Mouse (Mus musculus) limb, embryonic 14.5 days (tissue): ENCODE data around the gene Pitpnc1. TPM values are rescaled to one million over a fixed set of nuclear protein-coding genes. Genes with fewer than 3 reads are reported as not detected.

Source experiments
- ATAC-seq: fragments of 200-750 bp; cut with Nextera tagmentation; 2 replicates; pipeline ENCODE4 v1.8.0; 2017; ENCODE audit warnings: low read depth, moderate number of reproducible peaks, moderate TSS enrichment; ENCODE audit not compliant: low FRiP score
- DNase-seq: peaks from one replicate; pipeline ENCODE4 v3.0.0-alpha.2; 2015; ENCODE audit warnings: low spot score
- H3K27ac ChIP-seq: fragments of 300-500 bp; sonication (generic); replicated peaks from 2 replicates; pipeline ENCODE4 v1.5.1; 2014; ENCODE audit warnings: low read depth, mild to moderate bottlenecking, low read length, moderate library complexity, mixed read lengths
- H3K27me3 ChIP-seq: fragments of 300-500 bp; sonication (generic); 2 replicates; pipeline ENCODE4 v1.6.1; 2014; ENCODE audit warnings: low read length, mixed read lengths; ENCODE audit not compliant: control insufficient read depth, insufficient read depth
- H3K36me3 ChIP-seq: fragments of 300-500 bp; sonication (generic); 2 replicates; pipeline ENCODE4 v1.6.1; 2014; ENCODE audit warnings: mild to moderate bottlenecking, low read length, moderate library complexity, mixed read lengths; ENCODE audit not compliant: control insufficient read depth, insufficient read depth
- H3K4me1 ChIP-seq: fragments of 300-500 bp; sonication (generic); 2 replicates; pipeline ENCODE4 v1.6.1; 2014; ENCODE audit warnings: antibody characterized with exemption, low read length, mixed read lengths; ENCODE audit not compliant: control insufficient read depth, insufficient read depth
- H3K4me2 ChIP-seq: fragments of 300-500 bp; sonication (generic); replicated peaks from 2 replicates; pipeline ENCODE4 v1.6.1; 2014; ENCODE audit warnings: low read depth, mild to moderate bottlenecking, low read length, moderate library complexity; ENCODE audit not compliant: severe bottlenecking
- H3K4me3 ChIP-seq: fragments of 300-500 bp; sonication (generic); replicated peaks from 2 replicates; pipeline ENCODE4 v1.5.1; 2014; ENCODE audit warnings: low read length
- H3K9ac ChIP-seq: fragments of 300-500 bp; sonication (generic); 2 replicates; pipeline ENCODE4 v1.6.1; 2014; ENCODE audit warnings: mild to moderate bottlenecking, low read depth, low read length, moderate library complexity; ENCODE audit not compliant: severe bottlenecking
- H3K9me3 ChIP-seq: fragments of 300-500 bp; sonication (generic); 2 replicates; pipeline ENCODE4 v1.6.1; 2016; ENCODE audit warnings: low read length; ENCODE audit not compliant: control insufficient read depth
- POLR2A ChIP-seq: fragments of 200-500 bp; IDR thresholded peaks from 2 replicates; pipeline ENCODE4 v1.8.0; 2012; ENCODE audit warnings: inconsistent platforms, mild to moderate bottlenecking, moderate library complexity, borderline replicate concordance; ENCODE audit not compliant: insufficient read depth, insufficient read length; ENCODE audit errors: extremely low read depth
- WGBS: fragments of 180-500 bp; shearing (Covaris S2); extraction: QIAGEN DNeasy Blood & Tissue Kit; methylation state at CpG from one replicate; pipeline ENCODE4 v1.1.7; 2014; 5-methylcytosine and 5-hydroxymethylcytosine counted together
- polyA plus RNA-seq, 2 experiments: library from polyadenylated mRNA; depleted of rRNA in 1 of 2; stranded (reverse) in 1 of 2; unstranded in 1 of 2; fragments of >200 nt; fragmentation: Nextera tagmentation in 1 of 2; extraction: Ambion mirVana in 1 of 2; gene quantifications; 2 replicates each; pipeline versions ENCODE4 v1.2.1 to v1.2.3; 2012 to 2014

Gene Pitpnc1
- polyA plus RNA-seq, 2 experiments = 20.4 to 25.2 TPM

- H3K9ac ChIP-seq = no peak overlapping the region
- no peak for TF ChIP-seq POLR2A
- peaks cover 34% of the 10 kb centered on the region for H3K36me3 ChIP-seq
- no peaks in the 10 kb centered on the region for H3K9me3 ChIP-seq
- ATAC-seq = no peak
- no peaks in the 10 kb centered on the region for H3K27me3 ChIP-seq
- WGBS = 85% methylated on average over 10 of the region's 10 CpGs
- no peak overlapping the region for H3K4me2 ChIP-seq
- H3K4me3 ChIP-seq = no peak overlapping the region
- no peak for DNase-seq
- no peak overlapping the region for H3K27ac ChIP-seq
- H3K4me1 ChIP-seq = peaks cover 8% of the 10 kb centered on the region; the same call in 1 of the 2 replicates
Observed at GRCm38 (mm10) chr11:107252026-107252425, 218.5 kb downstream of the Pitpnc1 start.

DNA sequence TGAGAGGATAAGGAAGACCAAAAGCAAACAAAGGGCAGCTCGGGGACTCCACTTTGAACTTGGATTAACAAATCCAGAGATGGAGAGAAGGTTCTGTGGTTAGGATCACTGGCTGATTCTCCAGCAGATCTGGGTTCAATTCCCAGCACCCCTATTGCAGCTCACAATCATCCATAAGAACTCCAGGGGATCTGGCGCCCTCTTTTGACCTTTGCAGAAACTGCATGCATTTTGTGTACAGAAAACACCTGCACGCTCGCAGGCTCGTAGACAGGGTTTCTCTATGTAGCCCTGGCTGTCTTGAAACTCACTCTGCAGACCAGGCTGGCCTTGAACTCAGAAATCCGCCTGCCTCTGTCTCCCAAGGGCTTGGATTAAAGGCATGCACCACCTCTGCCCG, 219.0 kb downstream of the Pitpnc1 start:
- Histone ChIP-seq H3K4me2 (no peak overlapping the region), H3K9me3 (no peaks in the 10 kb centered on the region), H3K4me3 (no peak overlapping the region), H3K36me3 (peaks cover 34% of the 10 kb centered on the region), H3K27ac (no peak overlapping the region), H3K4me1 (peaks cover 8% of the 10 kb centered on the region; the same call in 1 of the 2 replicates), H3K9ac (no peak overlapping the region), H3K27me3 (no peaks in the 10 kb centered on the region)
- no peak for ATAC-seq
- no peak for TF ChIP-seq POLR2A
- 89% methylated on average over 7 of the region's 7 CpGs for WGBS
- no peak for DNase-seq

- WGBS = 89% methylated on average over 8 of the region's 8 CpGs
- H3K36me3 ChIP-seq = peaks cover 34% of the 10 kb centered on the region
Observed at GRCm38 (mm10) chr11:107250882-107251281, 219.6 kb downstream of the Pitpnc1 start.

DNA sequence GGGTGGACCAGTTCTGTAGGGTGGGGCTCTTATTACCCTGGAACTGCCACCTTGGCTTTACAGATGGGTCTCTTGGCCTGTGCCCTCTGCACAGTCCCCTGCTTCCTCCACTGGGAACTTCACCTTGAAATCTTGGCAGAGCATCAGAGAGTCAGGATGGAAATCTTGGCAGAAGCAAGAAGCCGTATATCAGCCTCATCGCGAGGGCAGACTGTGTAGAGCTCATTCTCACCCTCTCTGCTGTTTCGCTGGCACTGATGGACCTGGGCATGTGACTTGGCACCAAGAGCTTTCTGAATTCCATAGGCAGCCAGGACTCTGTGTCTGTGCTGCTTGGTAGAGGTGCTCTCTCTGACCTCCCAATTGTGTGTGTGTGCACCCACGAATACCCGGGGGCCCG, 221.7 kb downstream of the Pitpnc1 start:
- Histone ChIP-seq H3K4me1 (no peaks in the 10 kb centered on the region), H3K36me3 (peaks cover 34% of the 10 kb centered on the region), H3K9me3 (no peaks in the 10 kb centered on the region), H3K4me2 (no peak overlapping the region), H3K27me3 (no peaks in the 10 kb centered on the region), H3K27ac (no peak overlapping the region), H3K4me3 (no peak overlapping the region), H3K9ac (no peak overlapping the region)
- ATAC-seq (no peak), DNase-seq (no peak)
- WGBS = 87% methylated on average over 7 of the region's 7 CpGs
- no peak for TF ChIP-seq POLR2A

More at GRCm38 (mm10) chr11:107250882-107251281, 219.6 kb downstream of the Pitpnc1 start:
- H3K4me3 ChIP-seq = no peak overlapping the region
- H3K9ac ChIP-seq = no peak overlapping the region
- ATAC-seq = no peak
- H3K27ac ChIP-seq = no peak overlapping the region
- no peaks in the 10 kb centered on the region for H3K9me3 ChIP-seq
- TF ChIP-seq POLR2A = no peak
- no peaks in the 10 kb centered on the region for H3K27me3 ChIP-seq
- DNase-seq = no peak
- H3K4me2 ChIP-seq = no peak overlapping the region
- H3K4me1 ChIP-seq = 0 out of 2 replicates have a peak, but pooled peaks cover 3% of the 10 kb centered on the region

GRCm38 (mm10) chr11:107245657-107246056, 224.8 kb downstream of the Pitpnc1 start:
- Histone ChIP-seq H3K4me2 (no peak overlapping the region), H3K27ac (no peak overlapping the region), H3K4me1 (no peaks in the 10 kb centered on the region), H3K9me3 (no peaks in the 10 kb centered on the region), H3K36me3 (peaks cover 18% of the 10 kb centered on the region), H3K4me3 (no peak overlapping the region), H3K9ac (no peak overlapping the region), H3K27me3 (no peaks in the 10 kb centered on the region)
- no peak for TF ChIP-seq POLR2A
- no peak for DNase-seq
- 92% methylated on average over 7 of the region's 7 CpGs for WGBS
- ATAC-seq = no peak

- Histone ChIP-seq H3K27me3 (no peaks in the 10 kb centered on the region), H3K36me3 (no peaks in the 10 kb centered on the region), H3K4me2 (no peak overlapping the region), H3K4me3 (no peak overlapping the region), H3K9ac (no peak overlapping the region), H3K4me1 (no peaks in the 10 kb centered on the region), H3K27ac (no peak overlapping the region), H3K9me3 (no peaks in the 10 kb centered on the region)
- DNase-seq (no peak), ATAC-seq (no peak)
- TF ChIP-seq POLR2A = no peak
- WGBS = 88% methylated on average over 6 of the region's 6 CpGs
Observed at GRCm38 (mm10) chr11:107243126-107243525, 227.4 kb downstream of the Pitpnc1 start.
